22 mouse cellular contexts compared by ENCODE assay signal in genomic region chr8:54114581-54114980, GRCm38 (mm10). TPM values are rescaled to one million over a fixed set of nuclear protein-coding genes. Genes with fewer than 3 reads are reported as not detected.
A peak's percentile ranks its signal among the peaks of the same experiment; 100 is the strongest.
DNase-seq lines count a peak whose midpoint lies in the region; ATAC-seq lines count a peak whose summit lies in the region.
"Had no signal": no experiment of that assay in that cellular context is flagged by ENCODE, and none has a peak within 500 bp of the region (broad histone marks: within the 10 kb centered on the region; RNA-seq: fewer than 3 reads in every experiment).

No protein-coding gene starts in this region.

- ATAC-seq in neural tube, embryonic 11.5 days (ENCODE audit: insufficient read depth, low FRiP score, low TSS enrichment) = no peak
- ATAC-seq in neural tube, embryonic 15.5 days (ENCODE audit: low FRiP score) = no peak
- ATAC-seq in kidney, embryonic 14.5 days (ENCODE audit: low FRiP score, low TSS enrichment) = no peak
- ATAC-seq: activated CD4-positive, CD25-positive, alpha-beta regulatory T cell, adult 4 months; forebrain, postnatal 0 days had no signal

- no peaks in the 10 kb centered on the region for H3K27me3 ChIP-seq in neural tube, embryonic 11.5 days (ENCODE audit: control insufficient read depth, insufficient read depth, low read length)
- H3K27me3 ChIP-seq in neural tube, embryonic 15.5 days (replicated peaks) = no peaks in the 10 kb centered on the region
- no peaks in the 10 kb centered on the region for H3K27me3 ChIP-seq in embryonic facial prominence, embryonic 10.5 days (replicated peaks; ENCODE audit: low read depth, poor library complexity, severe bottlenecking)
- no peaks in the 10 kb centered on the region for H3K27me3 ChIP-seq in kidney, embryonic 14.5 days (ENCODE audit: control insufficient read depth, insufficient read depth, low read length)
- H3K27me3 ChIP-seq: limb, embryonic 12.5 days; liver, embryonic 13.5 days had no signal

- H3K9me3 ChIP-seq in neural tube, embryonic 11.5 days (ENCODE audit: control insufficient read depth, low read length) = no peaks in the 10 kb centered on the region
- H3K9me3 ChIP-seq in neural tube, embryonic 15.5 days (replicated peaks) = no peaks in the 10 kb centered on the region
- H3K9me3 ChIP-seq in embryonic facial prominence, embryonic 10.5 days = no peaks in the 10 kb centered on the region
- H3K9me3 ChIP-seq in kidney, embryonic 14.5 days (ENCODE audit: control insufficient read depth, low read length) = no peaks in the 10 kb centered on the region
- H3K9me3 ChIP-seq: forebrain, embryonic 10.5 days; limb, embryonic 12.5 days; liver, embryonic 13.5 days; midbrain, embryonic 10.5 days had no signal

- no peaks in the 10 kb centered on the region for H3K36me3 ChIP-seq in neural tube, embryonic 11.5 days (ENCODE audit: control insufficient read depth, insufficient read depth, low read length)
- H3K36me3 ChIP-seq in neural tube, embryonic 15.5 days = no peaks in the 10 kb centered on the region
- no peaks in the 10 kb centered on the region for H3K36me3 ChIP-seq in embryonic facial prominence, embryonic 10.5 days (replicated peaks)
- H3K36me3 ChIP-seq in kidney, embryonic 14.5 days (ENCODE audit: control insufficient read depth, insufficient read depth, low read length) = no peaks in the 10 kb centered on the region
- H3K36me3 ChIP-seq: forebrain, embryonic 10.5 days; limb, embryonic 12.5 days; liver, embryonic 13.5 days; midbrain, embryonic 10.5 days had no signal

- H3K4me3 ChIP-seq in neural tube, embryonic 11.5 days (ENCODE audit: low read depth, low read length) = no peak overlapping the region
- H3K4me3 ChIP-seq in neural tube, embryonic 15.5 days (replicated peaks) = no peak overlapping the region
- H3K4me3 ChIP-seq in embryonic facial prominence, embryonic 10.5 days = no peak overlapping the region
- no peak overlapping the region for H3K4me3 ChIP-seq in kidney, embryonic 14.5 days (ENCODE audit: low read length)
- H3K4me3 ChIP-seq: forebrain, embryonic 10.5 days; gastrocnemius, adult 2 months; limb, embryonic 12.5 days; liver, embryonic 13.5 days; midbrain, embryonic 10.5 days had no signal

- DNase-seq in neural tube, embryonic 11.5 days (ENCODE audit: low spot score) = peak; percentile 10
- DNase-seq in embryonic facial prominence, embryonic 10.5 days (ENCODE audit: low spot score) = peak; percentile 27
- DNase-seq in hindlimb bud, embryonic 11.5 days (ENCODE audit: extremely low spot score, low read depth, low spot score) = peak; percentile 71
- no peak for DNase-seq in ovary, postnatal 36 days (ENCODE audit: low spot score)
- DNase-seq in adrenal gland, postnatal 10 days = no peak
- DNase-seq: adrenal gland, postnatal 14 days; cerebellum, adult 11 months; cerebellum, postnatal 10 days; forebrain, postnatal 0 days; gastrocnemius, adult 2 months; kidney, adult 2 months; kidney, postnatal 14 days; liver, embryonic 13.5 days; lung, embryonic 14.5 days; lung, postnatal 36 days; right cerebral cortex, adult 18-20 months had no signal

- H3K4me1 ChIP-seq in neural tube, embryonic 11.5 days (ENCODE audit: control insufficient read depth, insufficient read depth, low read length) = no peaks in the 10 kb centered on the region
- no peaks in the 10 kb centered on the region for H3K4me1 ChIP-seq in neural tube, embryonic 15.5 days
- H3K4me1 ChIP-seq in embryonic facial prominence, embryonic 10.5 days = peaks cover 6% of the 10 kb centered on the region
- no peaks in the 10 kb centered on the region for H3K4me1 ChIP-seq in kidney, embryonic 14.5 days (ENCODE audit: control insufficient read depth, insufficient read depth, low read length)
- H3K4me1 ChIP-seq: forebrain, embryonic 10.5 days; liver, embryonic 13.5 days; midbrain, embryonic 10.5 days had no signal

- whole genome bisulfite sequencing in neural tube, embryonic 11.5 days = 45% methylated on average over 3 of the region's 3 CpGs
- WGBS in neural tube, embryonic 15.5 days = 68% methylated on average over 3 of the region's 3 CpGs
- 39% methylated on average over 3 of the region's 3 CpGs for WGBS in embryonic facial prominence, embryonic 10.5 days
- WGBS in kidney, embryonic 14.5 days = 39% methylated on average over 3 of the region's 3 CpGs

- no peak overlapping the region for H3K9ac ChIP-seq in neural tube, embryonic 11.5 days (ENCODE audit: low read length)
- no peak overlapping the region for H3K9ac ChIP-seq in neural tube, embryonic 15.5 days (replicated peaks)
- no peak overlapping the region for H3K9ac ChIP-seq in kidney, embryonic 14.5 days (ENCODE audit: low read depth, low read length)
- H3K9ac ChIP-seq: forebrain, postnatal 0 days; limb, embryonic 12.5 days; liver, embryonic 13.5 days; lung, embryonic 14.5 days had no signal

- no peak overlapping the region for H3K4me2 ChIP-seq in neural tube, embryonic 11.5 days (ENCODE audit: low read depth)
- no peak overlapping the region for H3K4me2 ChIP-seq in neural tube, embryonic 15.5 days
- no peak overlapping the region for H3K4me2 ChIP-seq in kidney, embryonic 14.5 days (replicated peaks; ENCODE audit: low read depth, low read length)
- H3K4me2 ChIP-seq: limb, embryonic 12.5 days; liver, embryonic 13.5 days; lung, embryonic 14.5 days had no signal

- no peak overlapping the region for H3K27ac ChIP-seq in neural tube, embryonic 11.5 days (ENCODE audit: low read depth, low read length)
- no peak overlapping the region for H3K27ac ChIP-seq in neural tube, embryonic 15.5 days (replicated peaks)
- no peak overlapping the region; the same call in 1 of the 2 replicates for H3K27ac ChIP-seq in embryonic facial prominence, embryonic 10.5 days (replicated peaks)
- H3K27ac ChIP-seq in kidney, embryonic 14.5 days (ENCODE audit: low read depth, low read length) = no peak overlapping the region
- H3K27ac ChIP-seq: forebrain, embryonic 10.5 days; gastrocnemius, adult 2 months; limb, embryonic 12.5 days; liver, embryonic 13.5 days; midbrain, embryonic 10.5 days had no signal

RNA-seq across cellular contexts. Expression of gene Vegfc, which starts 37.2 kb away (rescaled TPM):
- 8.6 and 9.4 TPM in 2 replicates for polyA plus RNA-seq in neural tube, embryonic 11.5 days (2014; fragmentation: Nextera tagmentation; extraction: Ambion mirVana)
- 3.8 and 4.4 TPM in 2 replicates for polyA plus RNA-seq in neural tube, embryonic 15.5 days (2015; fragmentation: Nextera tagmentation; extraction: Ambion mirVana)
- 8.1 and 10.7 TPM in 2 replicates for polyA plus RNA-seq in embryonic facial prominence, embryonic 10.5 days (2016; fragmentation: Nextera tagmentation; extraction: Ambion mirVana)
- 1 to 10 TPM; 6.3 to 8.2 TPM for total RNA-seq in adrenal gland, postnatal 10 days (2021)
- 8.2 and 9.0 TPM in 2 replicates for polyA plus RNA-seq in kidney, embryonic 14.5 days (2014; fragmentation: Nextera tagmentation; extraction: Ambion mirVana)

Comparison
In these comparisons a context has a peak if more than half of its experiments do, and no peak if none do; other contexts are left out.
1. DNase-seq: peak in neural tube, embryonic 11.5 days (single experiment), embryonic facial prominence, embryonic 10.5 days (single experiment) and hindlimb bud, embryonic 11.5 days (single experiment); none in ovary, postnatal 36 days (single experiment) and adrenal gland, postnatal 10 days (single experiment).